Mouse (Mus musculus) cerebellum, adult 2 months (tissue): ENCODE measurements around the gene 4931414P19Rik.

Source experiments
- CTCF ChIP-seq: fragments of 200-500 bp; IDR thresholded peaks from 2 replicates; pipeline ENCODE4 v1.5.1; 2011; ENCODE audit warnings: low read depth, mild to moderate bottlenecking, control low read depth, low read length, moderate library complexity, borderline replicate concordance; ENCODE audit not compliant: insufficient read depth
- POLR2A ChIP-seq: fragments of 200-500 bp; IDR thresholded peaks from 2 replicates; pipeline ENCODE4 v1.6.1; 2011; ENCODE audit warnings: low read length, control low read depth, borderline replicate concordance; ENCODE audit not compliant: insufficient read depth

- no peak for TF ChIP-seq CTCF
- peak; percentile 60; the same call in 1 of the 2 replicates for TF ChIP-seq POLR2A
Observed at GRCm38 (mm10) chr14:54617897-54618365, 12.1 kb upstream of the 4931414P19Rik start, which contains the start of gene Psmb5.
